Mouse (Mus musculus): ENCODE measurements at regions not wholly inside any gene's neighbourhood (a gene's known extent, or its start where the extent isn't known, plus 50 kb on each side); places are given as distances from the start of the nearest gene placed in this dataset.

DNA sequence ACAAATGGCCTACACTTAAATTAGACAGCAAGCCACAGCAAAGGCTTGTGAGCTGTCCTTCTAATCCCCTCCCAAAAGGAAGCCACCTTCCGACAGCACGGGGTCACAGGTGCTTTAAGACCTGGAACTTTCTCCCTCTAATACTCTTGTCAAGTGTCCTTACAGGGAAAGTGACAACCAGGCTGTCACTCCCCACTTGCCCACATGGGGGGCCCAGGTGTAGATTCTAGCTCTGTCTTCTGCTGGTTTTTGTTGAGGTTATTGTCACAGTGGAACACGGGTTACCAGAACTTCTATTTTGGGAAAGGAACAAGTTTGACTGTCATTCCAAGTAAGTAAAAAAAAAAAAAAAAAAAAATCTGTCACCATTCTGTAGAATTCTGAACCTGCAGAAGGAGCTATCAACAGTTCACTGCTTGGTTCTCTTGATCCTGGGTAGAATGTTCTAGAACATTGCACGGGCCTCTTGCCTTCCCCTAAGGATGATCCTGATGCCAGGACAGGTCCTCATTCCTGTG, 85.4 kb downstream of the Dad1 start:
- TF ChIP-seq HCFC1 (IDR thresholded peaks at IDR 0.05; ENCODE audit: borderline replicate concordance, insufficient read depth, low read length): no peak
- no peak for TF ChIP-seq CHD2 (IDR thresholded peaks at IDR 0.05; ENCODE audit: low read depth, low read length)
- TF ChIP-seq ZNF384 (IDR thresholded peaks at IDR 0.05; ENCODE audit: low read depth, low read length): no peak
- no peak for TF ChIP-seq ZC3H11A (IDR thresholded peaks at IDR 0.05; ENCODE audit: borderline replicate concordance, low read depth, low read length)
- TF ChIP-seq MAFK (IDR thresholded peaks at IDR 0.05; ENCODE audit: insufficient read depth, low read depth, low read length): no peak

All from ES-E14 (cell line).